Mouse (Mus musculus): ENCODE results near the gene BC049715. TPM values are rescaled to one million over a fixed set of nuclear protein-coding genes. Genes with fewer than 3 reads are reported as not detected.

The BC049715 gene
- polyA plus RNA-seq, 1 experiment from 2014 or later = 0.59 TPM

GRCm38 (mm10) chr6:136887854-136888253 lies 60.4 kb downstream of the BC049715 start:
- Histone ChIP-seq H3K4me1 (ENCODE audit: control insufficient read depth, low read depth, low read length) (no peaks in the 10 kb centered on the region), H3K4me2 (ENCODE audit: low read depth, low read length) (no peak overlapping the region), H3K36me3 (ENCODE audit: control insufficient read depth, insufficient read depth) (no peaks in the 10 kb centered on the region), H3K9me3 (replicated peaks; ENCODE audit: control insufficient read depth, low read length) (no peaks in the 10 kb centered on the region), H3K27ac (ENCODE audit: low read length) (no peak overlapping the region), H3K27me3 (ENCODE audit: control insufficient read depth, insufficient read depth, low read depth, low read length) (no peaks in the 10 kb centered on the region), H3K4me3 (ENCODE audit: low read depth, low read length) (no peak overlapping the region), H3K9ac (ENCODE audit: low read depth, low read length) (no peak overlapping the region)
- no peak for ATAC-seq (ENCODE audit: low read depth)
- 59% methylated on average over 9 of the region's 9 CpGs for WGBS (ENCODE audit: insufficient replicate concordance)

GRCm38 (mm10) chr6:136889067-136889466 lies 61.6 kb downstream of the BC049715 start:
- Histone ChIP-seq H3K4me1 (ENCODE audit: control insufficient read depth, low read depth, low read length) (no peaks in the 10 kb centered on the region), H3K36me3 (ENCODE audit: control insufficient read depth, insufficient read depth) (no peaks in the 10 kb centered on the region), H3K4me3 (ENCODE audit: low read depth, low read length) (no peak overlapping the region), H3K9ac (ENCODE audit: low read depth, low read length) (no peak overlapping the region), H3K9me3 (replicated peaks; ENCODE audit: control insufficient read depth, low read length) (no peaks in the 10 kb centered on the region), H3K4me2 (ENCODE audit: low read depth, low read length) (no peak overlapping the region), H3K27ac (ENCODE audit: low read length) (no peak overlapping the region), H3K27me3 (ENCODE audit: control insufficient read depth, insufficient read depth, low read depth, low read length) (no peaks in the 10 kb centered on the region)
- WGBS (ENCODE audit: insufficient replicate concordance) = 78% methylated on average over 6 of the region's 6 CpGs
- ATAC-seq (ENCODE audit: low read depth) = no peak

- H3K27me3 ChIP-seq (ENCODE audit: control insufficient read depth, insufficient read depth, low read depth, low read length) = no peaks in the 10 kb centered on the region
- H3K9ac ChIP-seq (ENCODE audit: low read depth, low read length) = no peak overlapping the region
- H3K4me2 ChIP-seq (ENCODE audit: low read depth, low read length) = no peak overlapping the region
- WGBS (ENCODE audit: insufficient replicate concordance) = 68% methylated on average over 6 of the region's 6 CpGs
- no peak overlapping the region for H3K4me3 ChIP-seq (ENCODE audit: low read depth, low read length)
- no peaks in the 10 kb centered on the region for H3K36me3 ChIP-seq (ENCODE audit: control insufficient read depth, insufficient read depth)
- no peak overlapping the region for H3K27ac ChIP-seq (ENCODE audit: low read length)
- no peak for ATAC-seq (ENCODE audit: low read depth)
- no peaks in the 10 kb centered on the region for H3K9me3 ChIP-seq (replicated peaks; ENCODE audit: control insufficient read depth, low read length)
- no peaks in the 10 kb centered on the region for H3K4me1 ChIP-seq (ENCODE audit: control insufficient read depth, low read depth, low read length)
Measured at GRCm38 (mm10) chr6:136889554-136889953, 62.1 kb downstream of the BC049715 start.

Small RNAs within 50 kb of the gene (microRNA-seq; reads per million reads assigned to microRNA genes)
- gene Gm44364 = not detected

Other genes starting within 250 kb of the BC049715 start
- 14.2 and 15.9 TPM in 2 replicates for gene Plbd1, start 165.7 kb upstream of the BC049715 start, polyA plus RNA-seq (2015; fragmentation: Nextera tagmentation; extraction: Ambion mirVana)
- 0.30 and 0.60 TPM in 2 replicates for gene Gucy2c, start 45.9 kb upstream of the BC049715 start, polyA plus RNA-seq (2015; fragmentation: Nextera tagmentation; extraction: Ambion mirVana)
- gene Hist4h4, start 23.2 kb upstream of the BC049715 start, polyA plus RNA-seq (2015; fragmentation: Nextera tagmentation; extraction: Ambion mirVana) = 1.2 and 1.7 TPM in 2 replicates
- gene H2afj, start 19.4 kb upstream of the BC049715 start, polyA plus RNA-seq (2015; fragmentation: Nextera tagmentation; extraction: Ambion mirVana) = 126 and 138 TPM in 2 replicates
- gene Wbp11, start 607 bp downstream of the BC049715 start, polyA plus RNA-seq (2015; fragmentation: Nextera tagmentation; extraction: Ambion mirVana) = 46.1 and 47.3 TPM in 2 replicates
- not detected in 2 replicates for gene Smco3, start 7.8 kb downstream of the BC049715 start, polyA plus RNA-seq (2015; fragmentation: Nextera tagmentation; extraction: Ambion mirVana)
- 28.1 and 28.3 TPM in 2 replicates for gene Art4, start 30.1 kb downstream of the BC049715 start, polyA plus RNA-seq (2015; fragmentation: Nextera tagmentation; extraction: Ambion mirVana)
- gene Mgp, start 48.2 kb downstream of the BC049715 start, polyA plus RNA-seq (2015; fragmentation: Nextera tagmentation; extraction: Ambion mirVana) = 3.3 and 4.8 TPM in 2 replicates
- gene Erp27, start 94.6 kb downstream of the BC049715 start, polyA plus RNA-seq (2015; fragmentation: Nextera tagmentation; extraction: Ambion mirVana) = 0.44 and 0.71 TPM in 2 replicates
- gene Pde6h, start 96.2 kb downstream of the BC049715 start, polyA plus RNA-seq (2015; fragmentation: Nextera tagmentation; extraction: Ambion mirVana) = not detected in 2 replicates
- gene Arhgdib, start 114.3 kb downstream of the BC049715 start, polyA plus RNA-seq (2015; fragmentation: Nextera tagmentation; extraction: Ambion mirVana) = 153 and 164 TPM in 2 replicates

Measured in liver, embryonic 16.5 days (tissue).